Mouse (Mus musculus) ES-Bruce4 (cell line): ENCODE results near the gene Lrrc31. TPM values are rescaled to one million over a fixed set of nuclear protein-coding genes. Genes with fewer than 3 reads are reported as not detected.
"Not testable (repeated sequence)": the region's sequence is repeated elsewhere in the genome, so short reads cannot be mapped to it uniquely, and the experiment has no call there.

Experiments used
- H3K27ac ChIP-seq: 2 replicates; pipeline ENCODE4 v1.5.1; 2012; ENCODE audit warnings: low read length, inconsistent platforms; ENCODE audit not compliant: insufficient read depth
- H3K27me3 ChIP-seq: 2 replicates; pipeline ENCODE4 v1.6.1; 2012; ENCODE audit warnings: mild to moderate bottlenecking, low read length, inconsistent platforms; ENCODE audit not compliant: control insufficient read depth, poor library complexity, insufficient read depth, severe bottlenecking
- H3K36me3 ChIP-seq: 2 replicates; pipeline ENCODE4 v1.6.1; 2012; ENCODE audit warnings: inconsistent platforms, mild to moderate bottlenecking, low read length, moderate library complexity; ENCODE audit not compliant: control insufficient read depth, poor library complexity, insufficient read depth, severe bottlenecking
- H3K4me1 ChIP-seq: one replicate; pipeline ENCODE4 v1.8.1; 2011; ENCODE audit warnings: low read length; ENCODE audit not compliant: control insufficient read depth, insufficient read depth
- H3K4me3 ChIP-seq: 2 replicates; pipeline ENCODE4 v1.5.1; 2011; ENCODE audit warnings: low read depth, mild to moderate bottlenecking, low read length
- H3K9ac ChIP-seq: 2 replicates; pipeline ENCODE4 v1.6.1; 2012; ENCODE audit warnings: low read depth, mild to moderate bottlenecking, inconsistent platforms; ENCODE audit not compliant: poor library complexity, severe bottlenecking
- H3K9me3 ChIP-seq: replicated peaks from 2 replicates; pipeline ENCODE4 v1.6.1; 2012; ENCODE audit warnings: mild to moderate bottlenecking, low read length, inconsistent platforms; ENCODE audit not compliant: control insufficient read depth, poor library complexity, insufficient read depth, severe bottlenecking
- CTCF ChIP-seq: IDR thresholded peaks from one replicate; pipeline ENCODE4 v1.8.1; 2011; ENCODE audit warnings: low read depth, low read length
- EP300 ChIP-seq: IDR thresholded peaks from 2 replicates; pipeline ENCODE4 v1.6.1; 2011; ENCODE audit warnings: low read depth, low read length; ENCODE audit not compliant: insufficient read depth
- POLR2A ChIP-seq: IDR thresholded peaks from one replicate; pipeline ENCODE4 v1.8.1; 2011; ENCODE audit warnings: low read length; ENCODE audit not compliant: insufficient read depth
- polyA plus RNA-seq: library from polyadenylated mRNA; stranded (reverse); fragments of >200 nt; gene quantifications from 2 replicates; pipeline ENCODE4 v1.2.4, GENCODE M21; 2011; ENCODE audit warnings: low read depth; ENCODE audit not compliant: missing spikeins, insufficient read depth, insufficient read length

Lrrc31 gene
- polyA plus RNA-seq, result 16.8 and 19.9 TPM in 2 replicates

- not testable (repeated sequence) for H3K4me1 ChIP-seq, H3K27me3 ChIP-seq, H3K9me3 ChIP-seq, H3K36me3 ChIP-seq
- Histone ChIP-seq H3K9ac (peak within 1 kb of the TSS; percentile 24), H3K27ac (peak within 1 kb of the TSS; percentile 51), H3K4me3 (peak within 1 kb of the TSS; percentile 87)
- peak; percentile 53; the same call in 1 of the 2 replicates for TF ChIP-seq EP300
Measured at GRCm38 (mm10) chr3:30699711-30700505, at the start of gene Lrrc31. Gene Lrrc31, minus strand, starts transcription at chr3:30699843.

DNA sequence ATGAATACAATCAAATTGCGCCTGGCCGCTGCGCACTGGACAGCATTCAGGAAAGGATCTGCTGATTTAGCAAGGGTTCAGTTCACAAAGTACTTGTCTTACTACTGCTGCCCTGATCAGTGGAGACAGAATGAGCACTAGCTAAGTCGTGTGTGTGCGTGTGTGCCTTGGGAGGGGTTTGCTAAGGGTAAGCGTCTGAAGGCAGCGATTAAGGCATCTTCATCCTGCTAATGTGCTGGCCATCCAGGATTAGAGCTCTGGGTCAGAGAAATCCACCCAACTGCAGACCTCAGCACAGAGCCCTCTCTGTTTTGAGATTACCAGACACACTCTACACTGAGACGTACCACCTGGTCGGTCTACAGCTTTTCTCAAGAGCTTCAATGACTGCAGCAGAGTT is 48.7 kb upstream of the Lrrc31 start:
- Histone ChIP-seq H3K9ac (no peak overlapping the region), H3K4me1 (no peaks in the 10 kb centered on the region), H3K9me3 (no peaks in the 10 kb centered on the region), H3K27me3 (no peaks in the 10 kb centered on the region), H3K27ac (no peak overlapping the region), H3K4me3 (no peak overlapping the region), H3K36me3 (no peaks in the 10 kb centered on the region; the same call in 1 of the 2 replicates)
- TF ChIP-seq EP300, result no peak
- TF ChIP-seq CTCF, result no peak
- no peak for TF ChIP-seq POLR2A

- H3K27me3 ChIP-seq, result no peaks in the 10 kb centered on the region
- H3K4me1 ChIP-seq, result no peaks in the 10 kb centered on the region
- no peak within 1 kb of the TSS for H3K9ac ChIP-seq
- TF ChIP-seq POLR2A, result no peak
- no peak for TF ChIP-seq CTCF
- TF ChIP-seq EP300, result no peak
- H3K36me3 ChIP-seq, result no peaks in the 10 kb centered on the region; the same call in 1 of the 2 replicates
- H3K27ac ChIP-seq, result no peak within 1 kb of the TSS
- no peaks in the 10 kb centered on the region for H3K9me3 ChIP-seq
- H3K4me3 ChIP-seq, result no peak within 1 kb of the TSS
Measured at GRCm38 (mm10) chr3:30746006-30746405, 46.4 kb upstream of the Lrrc31 start, which contains the start of gene Samd7. Gene Samd7, plus strand, starts transcription at chr3:30746293.

GRCm38 (mm10) chr3:30742891-30743290 is 43.2 kb upstream of the Lrrc31 start:
- Histone ChIP-seq H3K27ac (no peak overlapping the region), H3K27me3 (no peaks in the 10 kb centered on the region), H3K9me3 (no peaks in the 10 kb centered on the region), H3K4me3 (no peak overlapping the region), H3K4me1 (no peaks in the 10 kb centered on the region), H3K36me3 (no peaks in the 10 kb centered on the region), H3K9ac (no peak overlapping the region)
- TF ChIP-seq EP300 (no peak), CTCF (no peak), POLR2A (no peak)

GRCm38 (mm10) chr3:30741306-30741705 is 41.7 kb upstream of the Lrrc31 start:
- Histone ChIP-seq H3K36me3 (no peaks in the 10 kb centered on the region), H3K27ac (no peak overlapping the region), H3K4me1 (no peaks in the 10 kb centered on the region), H3K9me3 (no peaks in the 10 kb centered on the region), H3K4me3 (no peak overlapping the region), H3K27me3 (no peaks in the 10 kb centered on the region), H3K9ac (no peak overlapping the region)
- TF ChIP-seq CTCF, result no peak
- no peak for TF ChIP-seq POLR2A
- TF ChIP-seq EP300, result no peak

DNA sequence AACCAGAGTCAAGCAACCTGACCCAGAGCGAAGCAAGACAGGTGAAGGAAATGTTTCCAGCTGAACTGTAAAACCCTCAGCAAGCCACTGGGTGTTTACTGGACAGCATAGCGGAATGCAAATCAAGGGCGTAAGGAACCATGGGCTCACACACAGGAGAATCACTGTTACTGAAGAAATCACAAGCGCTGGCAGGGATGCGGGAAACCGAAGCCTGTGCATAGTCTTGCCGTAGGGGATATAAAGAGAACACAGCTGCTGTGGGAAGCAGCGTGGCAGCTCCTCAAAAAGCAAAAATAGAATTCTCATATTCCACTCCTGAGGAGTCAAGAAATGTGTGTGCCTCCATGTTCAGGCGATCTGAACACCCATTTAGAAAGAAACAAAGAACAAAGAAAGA is 37.2 kb upstream of the Lrrc31 start:
- no peak overlapping the region for H3K9ac ChIP-seq
- H3K9me3 ChIP-seq, result no peaks in the 10 kb centered on the region
- H3K36me3 ChIP-seq, result no peaks in the 10 kb centered on the region
- H3K4me3 ChIP-seq, result no peak overlapping the region
- H3K27ac ChIP-seq, result no peak overlapping the region
- TF ChIP-seq CTCF (no peak), POLR2A (no peak)
- H3K4me1 ChIP-seq, result no peaks in the 10 kb centered on the region
- H3K27me3 ChIP-seq, result no peaks in the 10 kb centered on the region
